Mouse (Mus musculus): ENCODE data around the gene Gm7694. TPM values are rescaled to one million over a fixed set of nuclear protein-coding genes. Genes with fewer than 3 reads are reported as not detected.

Gene Gm7694
- polyA plus RNA-seq, 1 experiment from 2014 or later: 1.6 TPM

- H3K4me3 ChIP-seq: no peak within 1 kb of the TSS
- H3K27ac ChIP-seq: no peak within 1 kb of the TSS
- no peak within 1 kb of the TSS for H3K4me2 ChIP-seq
- H3K36me3 ChIP-seq (replicated peaks): no peaks in the 10 kb centered on the region
- H3K9ac ChIP-seq: no peak within 1 kb of the TSS
- no peak for ATAC-seq (replicated peaks)
- no peaks in the 10 kb centered on the region for H3K9me3 ChIP-seq
- H3K4me1 ChIP-seq: no peaks in the 10 kb centered on the region
- WGBS: 92% methylated on average over 4 of the region's 4 CpGs
- no peaks in the 10 kb centered on the region for H3K27me3 ChIP-seq (replicated peaks)
Observed at GRCm38 (mm10) chr1:170308503-170308902, 2.4 kb upstream of the Gm7694 start, which contains the start of gene Spata46. Gene Spata46 (plus strand): TSS chr1:170308803.

- 94% methylated on average over 10 of the region's 10 CpGs for WGBS
- H3K27me3 ChIP-seq (replicated peaks): no peaks in the 10 kb centered on the region
- no peak overlapping the region for H3K4me3 ChIP-seq
- no peak overlapping the region for H3K27ac ChIP-seq
- H3K9ac ChIP-seq: no peak overlapping the region
- ATAC-seq (replicated peaks): no peak
- no peaks in the 10 kb centered on the region for H3K4me1 ChIP-seq
- H3K4me2 ChIP-seq: no peak overlapping the region
- no peaks in the 10 kb centered on the region for H3K36me3 ChIP-seq (replicated peaks)
- no peaks in the 10 kb centered on the region for H3K9me3 ChIP-seq
Observed at GRCm38 (mm10) chr1:170305002-170305401, 1.1 kb downstream of the Gm7694 start.

- Histone ChIP-seq H3K27ac (no peak overlapping the region), H3K36me3 (replicated peaks) (no peaks in the 10 kb centered on the region), H3K4me2 (no peak overlapping the region), H3K4me3 (no peak overlapping the region), H3K27me3 (replicated peaks) (no peaks in the 10 kb centered on the region), H3K4me1 (no peaks in the 10 kb centered on the region), H3K9me3 (no peaks in the 10 kb centered on the region), H3K9ac (no peak overlapping the region)
- ATAC-seq (replicated peaks): no peak
- 47% methylated on average over 6 of the region's 6 CpGs for WGBS
Observed at GRCm38 (mm10) chr1:170303103-170303502, 3.0 kb downstream of the Gm7694 start.

- Histone ChIP-seq H3K4me3 (no peak overlapping the region), H3K4me2 (no peak overlapping the region), H3K36me3 (replicated peaks) (no peaks in the 10 kb centered on the region), H3K9me3 (no peaks in the 10 kb centered on the region), H3K4me1 (no peaks in the 10 kb centered on the region), H3K9ac (no peak overlapping the region), H3K27me3 (replicated peaks) (no peaks in the 10 kb centered on the region), H3K27ac (no peak overlapping the region)
- no peak for ATAC-seq (replicated peaks)
- WGBS: 80% methylated on average over 6 of the region's 6 CpGs
Observed at GRCm38 (mm10) chr1:170302456-170302855, 3.7 kb downstream of the Gm7694 start.

- no peaks in the 10 kb centered on the region for H3K27me3 ChIP-seq (replicated peaks)
- no peak overlapping the region for H3K4me2 ChIP-seq
- H3K27ac ChIP-seq: no peak overlapping the region
- no peak for ATAC-seq (replicated peaks)
- no peak overlapping the region for H3K9ac ChIP-seq
- no peaks in the 10 kb centered on the region for H3K4me1 ChIP-seq
- no peak overlapping the region for H3K4me3 ChIP-seq
- H3K9me3 ChIP-seq: no peaks in the 10 kb centered on the region
- no peaks in the 10 kb centered on the region for H3K36me3 ChIP-seq (replicated peaks)
- 95% methylated on average over 9 of the region's 9 CpGs for WGBS
Observed at GRCm38 (mm10) chr1:170301686-170302085, 4.4 kb downstream of the Gm7694 start.

GRCm38 (mm10) chr1:170299496-170299895 lies 6.6 kb downstream of the Gm7694 start:
- no peak for ATAC-seq (replicated peaks)
- 76% methylated on average over 4 of the region's 4 CpGs for WGBS
- H3K27ac ChIP-seq: no peak overlapping the region
- no peak overlapping the region for H3K9ac ChIP-seq
- no peaks in the 10 kb centered on the region for H3K4me1 ChIP-seq
- H3K36me3 ChIP-seq (replicated peaks): no peaks in the 10 kb centered on the region
- H3K9me3 ChIP-seq: no peaks in the 10 kb centered on the region
- no peak overlapping the region for H3K4me2 ChIP-seq
- no peak overlapping the region for H3K4me3 ChIP-seq
- no peaks in the 10 kb centered on the region for H3K27me3 ChIP-seq (replicated peaks)

- Histone ChIP-seq H3K4me2 (no peak overlapping the region), H3K27me3 (replicated peaks) (no peaks in the 10 kb centered on the region), H3K9me3 (no peaks in the 10 kb centered on the region), H3K4me1 (peaks cover 4% of the 10 kb centered on the region; the same call in 1 of the 2 replicates), H3K27ac (no peak overlapping the region), H3K36me3 (replicated peaks) (no peaks in the 10 kb centered on the region), H3K9ac (no peak overlapping the region), H3K4me3 (no peak overlapping the region)
- ATAC-seq (replicated peaks): no peak
- 54% methylated on average over 15 of the region's 15 CpGs for WGBS
Observed at GRCm38 (mm10) chr1:170294786-170295570, 11.2 kb downstream of the Gm7694 start.

- peak; percentile 61; the same call in 1 of the 2 replicates for ATAC-seq (replicated peaks)
- Histone ChIP-seq H3K4me3 (no peak overlapping the region), H3K4me1 (peaks cover 4% of the 10 kb centered on the region; the same call in 1 of the 2 replicates), H3K9ac (no peak overlapping the region), H3K36me3 (replicated peaks) (no peaks in the 10 kb centered on the region), H3K27ac (no peak overlapping the region), H3K27me3 (replicated peaks) (no peaks in the 10 kb centered on the region), H3K4me2 (no peak overlapping the region), H3K9me3 (no peaks in the 10 kb centered on the region)
- 57% methylated on average over 5 of the region's 5 CpGs for whole genome bisulfite sequencing
Observed at GRCm38 (mm10) chr1:170293257-170293656, 12.9 kb downstream of the Gm7694 start.

- WGBS: 35% methylated on average over 9 of the region's 9 CpGs
- Histone ChIP-seq H3K4me2 (peak overlapping the region; percentile 31), H3K27me3 (replicated peaks) (no peaks in the 10 kb centered on the region), H3K27ac (no peak overlapping the region), H3K4me1 (peaks cover 4% of the 10 kb centered on the region; the same call in 1 of the 2 replicates), H3K9ac (no peak overlapping the region), H3K36me3 (replicated peaks) (no peaks in the 10 kb centered on the region), H3K9me3 (no peaks in the 10 kb centered on the region), H3K4me3 (no peak overlapping the region)
- ATAC-seq (replicated peaks): peak; percentile 83
Observed at GRCm38 (mm10) chr1:170292239-170292951, 13.7 kb downstream of the Gm7694 start.

- Histone ChIP-seq H3K9me3 (no peaks in the 10 kb centered on the region), H3K27me3 (replicated peaks) (no peaks in the 10 kb centered on the region), H3K4me3 (no peak overlapping the region), H3K27ac (no peak overlapping the region), H3K9ac (no peak overlapping the region), H3K36me3 (replicated peaks) (no peaks in the 10 kb centered on the region), H3K4me1 (no peaks in the 10 kb centered on the region), H3K4me2 (no peak overlapping the region)
- ATAC-seq (replicated peaks): no peak
- 85% methylated on average over 4 of the region's 4 CpGs for WGBS
Observed at GRCm38 (mm10) chr1:170282415-170283129, 23.6 kb downstream of the Gm7694 start.

- WGBS: 95% methylated on average over 2 of the region's 3 CpGs
- Histone ChIP-seq H3K4me2 (no peak within 1 kb of the TSS), H3K4me1 (no peaks in the 10 kb centered on the region), H3K9me3 (peaks cover 3% of the 10 kb centered on the region; the same call in 1 of the 2 replicates), H3K27ac (no peak within 1 kb of the TSS), H3K4me3 (no peak within 1 kb of the TSS), H3K36me3 (replicated peaks) (no peaks in the 10 kb centered on the region), H3K27me3 (replicated peaks) (no peaks in the 10 kb centered on the region), H3K9ac (no peak within 1 kb of the TSS)
- ATAC-seq (replicated peaks): no peak
Observed at GRCm38 (mm10) chr1:170277016-170277415, 29.1 kb downstream of the Gm7694 start, which contains the start of gene Sh2d1b1. Gene Sh2d1b1 (plus strand): TSS chr1:170277320.

- Histone ChIP-seq H3K27ac (no peak overlapping the region), H3K4me3 (no peak overlapping the region), H3K4me1 (no peaks in the 10 kb centered on the region), H3K4me2 (no peak overlapping the region), H3K9me3 (peaks cover 3% of the 10 kb centered on the region; the same call in 1 of the 2 replicates), H3K27me3 (replicated peaks) (no peaks in the 10 kb centered on the region), H3K36me3 (replicated peaks) (no peaks in the 10 kb centered on the region), H3K9ac (no peak overlapping the region)
- ATAC-seq (replicated peaks): no peak
Observed at GRCm38 (mm10) chr1:170273252-170273651, 32.9 kb downstream of the Gm7694 start.

Measured in midbrain, embryonic 15.5 days (tissue).